ENCODE assay signal across 12 mouse cellular contexts in the genomic region with DNA sequence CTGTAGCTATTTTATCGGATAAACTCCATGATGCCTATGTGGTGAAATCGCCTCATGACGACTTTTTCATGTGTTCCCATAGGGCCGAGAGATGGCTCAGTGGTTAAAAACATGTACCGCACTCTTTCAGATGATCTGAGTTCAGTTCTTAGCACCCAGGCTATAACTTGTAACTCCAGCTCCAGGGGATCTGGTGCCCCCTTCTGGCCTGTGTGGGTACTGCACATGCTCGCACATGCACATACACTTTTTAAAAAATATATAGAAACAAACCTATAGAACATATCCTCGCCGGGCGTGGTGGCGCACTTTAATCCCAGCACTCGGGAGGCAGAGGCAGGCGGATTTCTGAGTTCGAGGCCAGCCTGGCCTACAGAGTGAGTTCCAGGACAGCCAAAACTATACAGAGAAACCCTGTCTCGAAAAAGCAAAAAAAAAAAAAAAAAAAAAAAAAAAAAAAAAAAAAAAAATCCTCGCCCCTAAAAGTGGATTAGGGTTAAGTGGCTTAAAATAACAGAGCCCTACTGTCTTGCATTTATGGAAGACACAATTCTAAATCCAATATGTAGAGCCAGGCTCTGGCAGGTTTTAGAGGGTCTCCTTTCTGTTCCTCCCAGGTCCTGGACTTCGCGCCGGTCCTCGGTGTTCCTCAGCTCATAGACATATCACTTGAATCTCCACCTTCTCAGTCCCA. TPM values are rescaled to one million over a fixed set of nuclear protein-coding genes. Genes with fewer than 3 reads are reported as not detected.
DNase-seq lines count a peak whose midpoint lies in the region; ATAC-seq and TF ChIP-seq lines count a peak whose summit lies in the region.
"Had no signal": no experiment of that assay in that cellular context is flagged by ENCODE, and none has a peak within 500 bp of the region (broad histone marks: within the 10 kb centered on the region; RNA-seq: fewer than 3 reads in every experiment).

No protein-coding gene starts in this region.

- H3K9ac ChIP-seq in liver, adult 2 months (ENCODE audit: low read depth, low read length) = no peak overlapping the region
- H3K9ac ChIP-seq in CH12.LX (ENCODE audit: insufficient read depth, low read depth) (no peak overlapping the region), MEL (ENCODE audit: control insufficient read depth, low read depth, low read length, poor library complexity, severe bottlenecking) (no peak overlapping the region)
- H3K9ac ChIP-seq: hindbrain, embryonic 15.5 days had no signal

- TF ChIP-seq POLR2A in liver, adult 2 months (IDR thresholded peaks at IDR 0.05; ENCODE audit: extremely low read depth, insufficient read depth, low read length) = no peak
- no peak for TF ChIP-seq POLR2A in CH12.LX (IDR thresholded peaks at IDR 0.05; ENCODE audit: low read depth, low read length)
- TF ChIP-seq POLR2A in MEL (IDR thresholded peaks at IDR 0.05; ENCODE audit: control insufficient read depth in 1 of 2, insufficient read depth in 1 of 2, low read depth in 1 of 2, low read length in 2 of 2, poor library complexity in 1 of 2) = no peak
- no peak for TF ChIP-seq POLR2A in testis, adult 2 months (IDR thresholded peaks at IDR 0.05; ENCODE audit: control insufficient read depth, low read depth, low read length)

- ATAC-seq in inflammation-experienced regulatory T-cells, adult 6 months = no peak

- H3K9me3 ChIP-seq in CH12.LX (replicated peaks; ENCODE audit: low read length) = peaks cover 6% of the 10 kb centered on the region
- H3K9me3 ChIP-seq in MEL (replicated peaks; ENCODE audit: insufficient read depth, low read length) = no peaks in the 10 kb centered on the region
- H3K9me3 ChIP-seq: heart, embryonic 10.5 days; hindbrain, embryonic 15.5 days; limb, embryonic 10.5 days had no signal

- no peak overlapping the region for H3K27ac ChIP-seq in liver, adult 2 months (replicated peaks; ENCODE audit: insufficient read depth, low read depth, low read length)
- H3K27ac ChIP-seq in CH12.LX (ENCODE audit: insufficient read depth, low read depth) (no peak overlapping the region), MEL (ENCODE audit: control insufficient read depth, low read depth, low read length) (no peak overlapping the region)
- H3K27ac ChIP-seq in testis, adult 2 months (ENCODE audit: control insufficient read depth, insufficient read depth, low read depth, low read length) = no peak overlapping the region
- H3K27ac ChIP-seq: heart, embryonic 10.5 days; hindbrain, embryonic 15.5 days; limb, embryonic 10.5 days had no signal

- H3K36me3 ChIP-seq in liver, adult 2 months (ENCODE audit: control insufficient read depth, insufficient read depth, low read length) = no peaks in the 10 kb centered on the region
- H3K36me3 ChIP-seq in CH12.LX (replicated peaks in 1 of 2; ENCODE audit: control insufficient read depth in 1 of 2, insufficient read depth in 1 of 2, low read length in 1 of 2) (no peaks in the 10 kb centered on the region), MEL (ENCODE audit: control insufficient read depth in 1 of 2, insufficient read depth in 2 of 2, low read length in 2 of 2) (no peaks in the 10 kb centered on the region)
- H3K36me3 ChIP-seq in testis, adult 2 months (ENCODE audit: control insufficient read depth, insufficient read depth, low read length) = no peaks in the 10 kb centered on the region
- H3K36me3 ChIP-seq: heart, embryonic 10.5 days; hindbrain, embryonic 15.5 days; limb, embryonic 10.5 days had no signal

- H3K27me3 ChIP-seq in liver, adult 2 months (ENCODE audit: control insufficient read depth, insufficient read depth, low read length) = no peaks in the 10 kb centered on the region
- no peaks in the 10 kb centered on the region for H3K27me3 ChIP-seq in CH12.LX (replicated peaks)
- no peaks in the 10 kb centered on the region for H3K27me3 ChIP-seq in MEL (ENCODE audit: control insufficient read depth in 1 of 2, insufficient read depth in 2 of 2, low read length in 2 of 2)
- H3K27me3 ChIP-seq in testis, adult 2 months (ENCODE audit: control insufficient read depth, insufficient read depth, low read length) = no peaks in the 10 kb centered on the region
- H3K27me3 ChIP-seq: hindbrain, embryonic 15.5 days had no signal

- DNase-seq in liver, adult 2 months (ENCODE audit: extremely low read depth, low read depth, low spot score) = no peak
- DNase-seq in liver = no peak
- no peak for DNase-seq in CH12.LX (ENCODE audit: extremely low read depth)
- DNase-seq in MEL (ENCODE audit: low read depth, low spot score) = peak; percentile 44
- no peak for DNase-seq in adrenal gland, adult 8-10 months
- no peak for DNase-seq in c-Kit-positive CD71-positive TER-119-positive erythroid progenitor cells, embryonic 14.5 days (ENCODE audit: low spot score)

- H3K4me1 ChIP-seq in liver, adult 2 months (ENCODE audit: control insufficient read depth, insufficient read depth, low read length) = no peaks in the 10 kb centered on the region
- peaks cover 2 to 3% of the 10 kb centered on the region in 2 experiments; a peak in 2 of 4 replicates for H3K4me1 ChIP-seq in CH12.LX (ENCODE audit: control insufficient read depth in 1 of 2, insufficient read depth in 2 of 2)
- H3K4me1 ChIP-seq in MEL (ENCODE audit: control insufficient read depth in 1 of 2, insufficient read depth in 2 of 2, low read length in 2 of 2) = 0 out of 4 replicates have a peak, but pooled peaks cover 0 to 5% of the 10 kb centered on the region in 2 experiments
- H3K4me1 ChIP-seq in testis, adult 2 months (ENCODE audit: control insufficient read depth, insufficient read depth, low read length) = peaks cover 4% of the 10 kb centered on the region
- H3K4me1 ChIP-seq: hindbrain, embryonic 15.5 days had no signal

- TF ChIP-seq CTCF in liver, adult 2 months (IDR thresholded peaks at IDR 0.05; ENCODE audit: low read depth, low read length) = peak; percentile 55; the same call in 1 of the 2 replicates
- TF ChIP-seq CTCF in CH12.LX (conservative IDR thresholded peaks at IDR 0.05 in 1 of 2, IDR thresholded peaks at IDR 0.05 in 1 of 2; ENCODE audit: low read depth in 2 of 2, low read length in 2 of 2) (peak; percentile 18 to 43; a peak in 3 of 4 replicates), MEL (IDR thresholded peaks at IDR 0.05 in 2 of 3, conservative IDR thresholded peaks at IDR 0.05 in 1 of 3; ENCODE audit: control insufficient read depth in 1 of 3, insufficient read depth in 1 of 3, low read depth in 2 of 3, low read length in 3 of 3, poor library complexity in 1 of 3, severe bottlenecking in 1 of 3) (peak; percentile 57 to 72 (median 63))
- peak; percentile 79; the same call in 1 of the 2 replicates for TF ChIP-seq CTCF in testis, adult 2 months (IDR thresholded peaks at IDR 0.05; ENCODE audit: control insufficient read depth, insufficient read depth, insufficient replicate concordance, low read depth, low read length)

- dilution Hi-C loops in CH12.LX (cut with MboI; ENCODE audit: extremely low pct_ligation_motif_present, extremely low pct_unique_long_range_greater_than_20kb, low sequenced_read_pairs) = no loop called here

- WGBS in liver, adult 2 months = 96% methylated on average over 19 of the region's 19 CpGs

- no peaks in the 10 kb centered on the region for H3K79me2 ChIP-seq in liver, adult 2 months (ENCODE audit: control insufficient read depth, insufficient read depth, low read length)
- no peaks in the 10 kb centered on the region for H3K79me2 ChIP-seq in CH12.LX (replicated peaks; ENCODE audit: control insufficient read depth, extremely low read depth, insufficient read depth, poor library complexity, severe bottlenecking)
- no peaks in the 10 kb centered on the region for H3K79me2 ChIP-seq in MEL (ENCODE audit: control insufficient read depth, insufficient read depth, low read length, poor library complexity)

- in situ Hi-C loops in CH12.LX (cut with MboI; ENCODE audit: low pct_ligation_motif_present, low pct_unique_long_range_greater_than_20kb, low sequenced_read_pairs) = no loop called here

- no peak for TF ChIP-seq EP300 in CH12.LX (IDR thresholded peaks at IDR 0.05; ENCODE audit: low read length)
- TF ChIP-seq EP300 in MEL (IDR thresholded peaks at IDR 0.05; ENCODE audit: low read depth in 1 of 2, low read length in 2 of 2) = no peak

- H3K4me2 ChIP-seq in CH12.LX (ENCODE audit: insufficient read depth, low read depth, poor library complexity, severe bottlenecking) = no peak overlapping the region
- H3K4me2 ChIP-seq: hindbrain, embryonic 15.5 days had no signal

- no peak overlapping the region for H3K4me3 ChIP-seq in liver, adult 2 months (ENCODE audit: insufficient read depth, low read depth, low read length)
- H3K4me3 ChIP-seq in CH12.LX (replicated peaks in 1 of 3; ENCODE audit: low read depth in 2 of 3, low read length in 2 of 3, poor library complexity in 1 of 3) (no peak overlapping the region), MEL (ENCODE audit: control insufficient read depth in 1 of 2, insufficient read depth in 1 of 2, low read depth in 2 of 2, low read length in 2 of 2) (no peak overlapping the region)
- peak overlapping the region; percentile 53 for H3K4me3 ChIP-seq in testis, adult 2 months (ENCODE audit: control insufficient read depth, low read depth, low read length)
- H3K4me3 ChIP-seq: heart, embryonic 10.5 days; hindbrain, embryonic 15.5 days; limb, embryonic 10.5 days had no signal

- TF ChIP-seq RAD21 in CH12.LX (IDR thresholded peaks at IDR 0.05; ENCODE audit: low read depth, low read length) = no peak
- TF ChIP-seq RAD21 in MEL (IDR thresholded peaks at IDR 0.05; ENCODE audit: low read depth, low read length) = peak; percentile 40

RNA-seq across cellular contexts. Expression of a gene that starts 13.5 kb away (rescaled TPM):
- 5.2 and 7.2 TPM in 2 replicates for total RNA-seq in liver, adult 2 months (2014; rRNA removed)
- 4.0 TPM in 2 replicates for polyA plus RNA-seq in liver, adult 2 months (2012; rRNA removed)
- not detected in 2 replicates for total RNA-seq in CH12.LX (2012; rRNA removed)
- total RNA-seq in CH12.LX (2014; rRNA removed) = not detected in 2 replicates
- polyA plus RNA-seq in CH12.LX (2012; ENCODE audit: insufficient read length, low read depth) = not detected in 2 replicates
- 1.2 and 1.6 TPM in 2 replicates for total RNA-seq in MEL (2012; rRNA removed)
- polyA plus RNA-seq in MEL (2012; ENCODE audit: insufficient read depth in 1 of 2, insufficient read length in 2 of 2, low read depth in 1 of 2, low replicate concordance in 2 of 2, missing spikeins in 1 of 2) = under 1 TPM in 1 of 2 experiments, not detected in 1; 0.70 TPM
- 31.9 and 38.7 TPM in 2 replicates for polyA plus RNA-seq in testis, adult 2 months (2012; rRNA removed)
- total RNA-seq in adrenal gland, adult 8-10 months (2022) = under 1 TPM in 2 of 4 experiments, not detected in 2; 0.15 to 0.16 TPM
- polyA plus RNA-seq in inflammation-experienced regulatory T-cells, adult 6 months (2017; shearing (Covaris generic)) = not detected
- polyA plus RNA-seq: limb, embryonic 10.5 days had no signal

RNA-seq across cellular contexts. Expression of a gene that starts 26.9 kb away (rescaled TPM):
- total RNA-seq in liver, adult 2 months (2014; rRNA removed) = not detected in 2 replicates
- not detected in 2 replicates for polyA plus RNA-seq in liver, adult 2 months (2012; rRNA removed)
- total RNA-seq in CH12.LX (2012; rRNA removed) = not detected in 2 replicates
- total RNA-seq in CH12.LX (2014; rRNA removed) = not detected in 2 replicates
- polyA plus RNA-seq in CH12.LX (2012; ENCODE audit: insufficient read length, low read depth) = 0.06 TPM in 1 of 2 replicates, not detected in the other
- 0.92 and 1.5 TPM in 2 replicates for total RNA-seq in MEL (2012; rRNA removed)
- polyA plus RNA-seq in MEL (2012; ENCODE audit: insufficient read depth in 1 of 2, insufficient read length in 2 of 2, low read depth in 1 of 2, low replicate concordance in 2 of 2, missing spikeins in 1 of 2) = under 1 TPM in 1 of 2 experiments, not detected in 1; 0.86 TPM
- 2.9 and 3.1 TPM in 2 replicates for polyA plus RNA-seq in testis, adult 2 months (2012; rRNA removed)
- total RNA-seq in adrenal gland, adult 8-10 months (2022) = 1 to 10 TPM; 2.2 to 4.7 (median 3.2) TPM
- polyA plus RNA-seq in inflammation-experienced regulatory T-cells, adult 6 months (2017; shearing (Covaris generic)) = under 1 TPM in 1 of 3 experiments, not detected in 2; 0.06 TPM
- total RNA-seq: common myeloid progenitor, adult 5-6 weeks had no signal
- polyA plus RNA-seq: limb, embryonic 10.5 days had no signal

RNA-seq across cellular contexts. Expression of a gene that starts 48.8 kb away (rescaled TPM):
- total RNA-seq in liver, adult 2 months (2014; rRNA removed) = 1.2 and 1.3 TPM in 2 replicates
- polyA plus RNA-seq in liver, adult 2 months (2012; rRNA removed) = 1.1 and 1.5 TPM in 2 replicates
- total RNA-seq in CH12.LX (2012; rRNA removed) = 2.9 and 3.2 TPM in 2 replicates
- 1.5 and 1.7 TPM in 2 replicates for total RNA-seq in CH12.LX (2014; rRNA removed)
- polyA plus RNA-seq in CH12.LX (2012; ENCODE audit: insufficient read length, low read depth) = 2.5 and 2.8 TPM in 2 replicates
- 8.2 and 8.7 TPM in 2 replicates for total RNA-seq in MEL (2012; rRNA removed)
- polyA plus RNA-seq in MEL (2012; ENCODE audit: insufficient read depth in 1 of 2, insufficient read length in 2 of 2, low read depth in 1 of 2, low replicate concordance in 2 of 2, missing spikeins in 1 of 2) = 1 to 10 TPM in 1 of 2 experiments, not detected in 1; 5.6 TPM
- 3.8 and 4.1 TPM in 2 replicates for polyA plus RNA-seq in testis, adult 2 months (2012; rRNA removed)
- total RNA-seq in adrenal gland, adult 8-10 months (2022) = 10 to 100 TPM; 12.2 to 17.4 (median 13.8) TPM
- polyA plus RNA-seq in inflammation-experienced regulatory T-cells, adult 6 months (2017; shearing (Covaris generic)) = 1 to 10 TPM; 1.7 to 2.6 (median 2.0) TPM
